Mouse (Mus musculus) forebrain, embryonic 13.5 days (tissue): ENCODE data around the gene Pcyox1. TPM values are rescaled to one million over a fixed set of nuclear protein-coding genes. Genes with fewer than 3 reads are reported as not detected.
"Not testable (repeated sequence)": the region's sequence is repeated elsewhere in the genome, so short reads cannot be mapped to it uniquely, and the experiment has no call there.

ENCODE experiments used
- ATAC-seq: fragments of 200-750 bp; cut with Nextera tagmentation; 2 replicates; pipeline ENCODE4 v1.8.0; 2017
- H3K27ac ChIP-seq: fragments of 300-500 bp; sonication (generic); 2 replicates; pipeline ENCODE4 v1.5.1; 2015; ENCODE audit warnings: inconsistent platforms, mild to moderate bottlenecking, moderate library complexity
- H3K27me3 ChIP-seq: fragments of 300-500 bp; sonication (generic); 2 replicates; pipeline ENCODE4 v1.6.1; 2015; ENCODE audit warnings: mild to moderate bottlenecking, inconsistent platforms
- H3K36me3 ChIP-seq: fragments of 300-500 bp; sonication (generic); 2 replicates; pipeline ENCODE4 v1.6.1; 2015; ENCODE audit warnings: mild to moderate bottlenecking, inconsistent platforms; ENCODE audit not compliant: poor library complexity, severe bottlenecking
- H3K4me1 ChIP-seq: fragments of 300-500 bp; sonication (generic); 2 replicates; pipeline ENCODE4 v1.6.1; 2015; ENCODE audit warnings: inconsistent platforms
- H3K4me2 ChIP-seq: fragments of 300-500 bp; sonication (generic); 2 replicates; pipeline ENCODE4 v1.6.1; 2015; ENCODE audit warnings: inconsistent platforms, mild to moderate bottlenecking, moderate library complexity
- H3K4me3 ChIP-seq: fragments of 300-500 bp; sonication (generic); 2 replicates; pipeline ENCODE4 v1.5.1; 2015; ENCODE audit warnings: mild to moderate bottlenecking, inconsistent platforms
- H3K9ac ChIP-seq: fragments of 300-500 bp; sonication (generic); 2 replicates; pipeline ENCODE4 v1.6.1; 2015; ENCODE audit warnings: mild to moderate bottlenecking, inconsistent platforms
- H3K9me3 ChIP-seq: fragments of 300-500 bp; sonication (generic); replicated peaks from 2 replicates; pipeline ENCODE4 v1.6.1; 2016; ENCODE audit warnings: inconsistent platforms
- WGBS: fragments of 180-500 bp; shearing (Covaris S2); methylation state at CpG from one replicate; pipeline ENCODE4 v1.1.7; 2015; 5-methylcytosine and 5-hydroxymethylcytosine counted together
- polyA plus RNA-seq: library from polyadenylated mRNA; unstranded; fragments of >200 nt; fragmentation: Nextera tagmentation; extraction: Ambion mirVana; gene quantifications from 2 replicates; pipeline ENCODE4 v1.2.1, GENCODE M21; 2015

The Pcyox1 gene
- polyA plus RNA-seq, 1 experiment from 2014 or later, result 97.5 TPM

DNA sequence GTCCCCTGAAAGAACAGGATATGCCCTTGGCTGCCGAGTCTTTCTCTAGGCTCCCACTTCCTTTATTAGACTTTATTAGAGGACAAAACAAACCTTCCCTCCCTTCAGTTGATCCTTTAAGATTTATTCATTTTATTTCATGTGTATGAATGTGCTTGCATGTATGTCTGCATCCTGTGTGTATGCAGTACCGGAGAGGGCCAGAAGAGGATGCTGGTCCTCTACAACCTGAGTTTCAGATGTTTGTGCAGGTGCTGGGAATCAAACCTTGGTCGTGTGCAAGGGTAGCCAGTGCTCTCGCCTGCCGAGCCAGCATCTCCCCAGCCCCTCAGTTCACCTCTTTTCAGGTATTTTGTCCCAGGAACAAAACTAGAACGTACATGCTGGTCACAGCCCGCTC is 35.6 kb downstream of the Pcyox1 start:
- ATAC-seq, result no peak
- Histone ChIP-seq H3K36me3 (no peaks in the 10 kb centered on the region), H3K4me1 (peaks cover 9% of the 10 kb centered on the region), H3K4me3 (no peak overlapping the region), H3K27me3 (no peaks in the 10 kb centered on the region), H3K27ac (no peak overlapping the region), H3K4me2 (no peak overlapping the region), H3K9ac (no peak overlapping the region), H3K9me3 (no peaks in the 10 kb centered on the region)
- 88% methylated on average over 7 of the region's 7 CpGs for WGBS

GRCm38 (mm10) chr6:86360691-86361090 is 36.3 kb downstream of the Pcyox1 start:
- Histone ChIP-seq H3K9ac (no peak overlapping the region), H3K9me3 (no peaks in the 10 kb centered on the region), H3K4me3 (no peak overlapping the region), H3K27ac (no peak overlapping the region), H3K4me1 (0 out of 2 replicates have a peak, but pooled peaks cover 3% of the 10 kb centered on the region), H3K4me2 (no peak overlapping the region), H3K27me3 (no peaks in the 10 kb centered on the region), H3K36me3 (no peaks in the 10 kb centered on the region)
- WGBS, result 74% methylated on average over 7 of the region's 7 CpGs
- ATAC-seq, result no peak

GRCm38 (mm10) chr6:86356956-86357355 is 40.0 kb downstream of the Pcyox1 start:
- Histone ChIP-seq H3K9ac (no peak overlapping the region), H3K27ac (no peak overlapping the region), H3K9me3 (no peaks in the 10 kb centered on the region), H3K36me3 (no peaks in the 10 kb centered on the region), H3K4me3 (no peak overlapping the region), H3K4me1 (no peaks in the 10 kb centered on the region), H3K4me2 (no peak overlapping the region), H3K27me3 (no peaks in the 10 kb centered on the region)
- ATAC-seq, result no peak
- 86% methylated on average over 9 of the region's 9 CpGs for WGBS

DNA sequence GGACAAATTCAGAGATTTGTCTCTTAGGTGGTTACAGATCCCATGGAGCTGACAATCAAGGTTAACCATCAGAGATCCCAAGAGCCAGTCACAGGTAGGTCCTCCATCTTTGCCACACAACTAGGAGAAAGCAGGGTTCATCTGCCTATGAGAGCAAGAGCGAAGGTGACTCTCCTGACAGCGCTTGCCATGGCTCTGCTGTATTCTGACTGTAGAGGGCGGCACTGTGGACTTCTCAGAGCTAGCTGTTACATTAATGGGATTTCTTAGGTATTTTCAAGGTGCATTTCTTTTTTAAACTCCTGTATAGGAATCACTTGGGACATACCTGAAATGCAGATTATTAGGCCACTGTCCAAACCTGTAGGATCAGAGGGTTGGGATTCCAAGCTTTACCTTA is 42.0 kb downstream of the Pcyox1 start:
- Histone ChIP-seq H3K27ac (no peak overlapping the region), H3K9ac (no peak overlapping the region), H3K27me3 (no peaks in the 10 kb centered on the region), H3K4me1 (no peaks in the 10 kb centered on the region), H3K4me2 (no peak overlapping the region), H3K9me3 (no peaks in the 10 kb centered on the region), H3K36me3 (no peaks in the 10 kb centered on the region), H3K4me3 (no peak overlapping the region)
- no peak for ATAC-seq
- WGBS, result 67% methylated on average over 3 of the region's 3 CpGs

- ATAC-seq, result no peak
- H3K36me3 ChIP-seq, result no peaks in the 10 kb centered on the region
- H3K27ac ChIP-seq, result no peak overlapping the region
- no peaks in the 10 kb centered on the region for H3K9me3 ChIP-seq
- H3K4me3 ChIP-seq, result no peak overlapping the region
- H3K4me2 ChIP-seq, result no peak overlapping the region
- WGBS, result 53% methylated on average over 7 of the region's 7 CpGs
- no peaks in the 10 kb centered on the region for H3K4me1 ChIP-seq
- H3K9ac ChIP-seq, result no peak overlapping the region
- no peaks in the 10 kb centered on the region for H3K27me3 ChIP-seq
These were observed 47.7 kb downstream of the Pcyox1 start for GRCm38 (mm10) chr6:86349257-86349656.

GRCm38 (mm10) chr6:86346063-86346462 is 50.9 kb downstream of the Pcyox1 start:
- H3K27me3 ChIP-seq, result no peaks in the 10 kb centered on the region
- H3K9me3 ChIP-seq, result no peaks in the 10 kb centered on the region
- ATAC-seq, result no peak
- no peak overlapping the region for H3K9ac ChIP-seq
- no peak overlapping the region for H3K4me2 ChIP-seq
- no peaks in the 10 kb centered on the region for H3K36me3 ChIP-seq
- H3K4me3 ChIP-seq, result no peak overlapping the region
- H3K27ac ChIP-seq, result no peak overlapping the region
- 70% methylated on average over 2 of the region's 2 CpGs for WGBS
- H3K4me1 ChIP-seq, result 0 out of 2 replicates have a peak, but pooled peaks cover 6% of the 10 kb centered on the region

DNA sequence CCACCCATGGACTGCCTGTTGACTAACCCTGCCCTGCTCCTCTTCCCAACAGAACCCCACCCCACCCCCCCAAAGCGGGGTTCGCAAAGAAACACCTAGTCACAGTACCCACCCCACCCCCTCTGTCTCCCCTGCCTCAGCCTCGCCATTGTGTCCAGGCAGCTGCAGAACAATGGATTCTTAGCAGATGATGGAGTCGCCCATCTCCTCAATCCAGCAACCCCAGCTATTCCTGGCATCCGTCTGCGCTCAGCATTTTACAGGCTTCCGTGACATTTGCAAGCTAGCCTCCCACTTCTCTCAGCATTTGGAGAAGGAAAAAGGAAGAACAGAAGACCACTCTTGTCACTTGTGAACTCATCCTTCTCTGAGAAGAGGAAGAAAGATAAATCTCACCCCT is 53.3 kb downstream of the Pcyox1 start:
- H3K4me2 ChIP-seq, result peak overlapping the region; percentile 25; the same call in 1 of the 2 replicates
- no peaks in the 10 kb centered on the region for H3K27me3 ChIP-seq
- no peaks in the 10 kb centered on the region for H3K36me3 ChIP-seq
- no peak overlapping the region; the same call in 1 of the 2 replicates for H3K4me3 ChIP-seq
- H3K9me3 ChIP-seq, result no peaks in the 10 kb centered on the region
- no peak overlapping the region for H3K27ac ChIP-seq
- no peak overlapping the region for H3K9ac ChIP-seq
- 12% methylated on average over 7 of the region's 7 CpGs for WGBS
- no peak for ATAC-seq
- 0 out of 2 replicates have a peak, but pooled peaks cover 6% of the 10 kb centered on the region for H3K4me1 ChIP-seq

DNA sequence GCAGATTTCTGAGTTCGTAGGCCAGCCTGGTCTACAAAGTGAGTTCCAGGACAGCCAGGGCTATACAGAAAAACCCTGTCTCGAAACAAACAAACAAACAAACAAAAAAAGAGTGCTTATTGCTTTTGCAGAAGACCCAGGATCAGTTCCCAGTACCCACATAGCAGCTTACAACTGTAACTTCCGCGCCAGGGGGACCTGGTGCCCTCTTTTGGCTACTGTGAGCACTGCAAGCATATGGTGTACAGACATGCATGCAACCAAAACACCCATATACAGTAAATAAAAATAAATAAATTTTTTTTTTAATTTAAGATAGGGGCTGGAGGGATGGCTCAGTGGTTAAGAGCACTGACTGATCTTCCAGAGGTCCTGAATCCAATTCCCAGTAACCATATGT is 60.6 kb downstream of the Pcyox1 start:
- not testable (repeated sequence) for H3K27ac ChIP-seq, H3K4me3 ChIP-seq, H3K9ac ChIP-seq, H3K4me1 ChIP-seq, H3K27me3 ChIP-seq, ATAC-seq, H3K9me3 ChIP-seq, H3K36me3 ChIP-seq, H3K4me2 ChIP-seq
- 90% methylated on average over 4 of the region's 4 CpGs for WGBS

Other genes with a start within 250 kb of the Pcyox1 start
- 3.5 and 4.6 TPM in 2 replicates for gene Tgfa, start 201.9 kb downstream of the Pcyox1 start, polyA plus RNA-seq
- gene Fam136a, start 31.5 kb downstream of the Pcyox1 start, polyA plus RNA-seq, result 128 and 142 TPM in 2 replicates
- gene Snrpg, start 25.9 kb downstream of the Pcyox1 start, polyA plus RNA-seq, result 791 and 827 TPM in 2 replicates
- gene Tia1, start 7.1 kb upstream of the Pcyox1 start, polyA plus RNA-seq, result 354 and 375 TPM in 2 replicates
- gene Gm44790, start 29.5 kb upstream of the Pcyox1 start, polyA plus RNA-seq, result 0.35 and 0.43 TPM in 2 replicates
- 32.0 and 34.1 TPM in 2 replicates for gene C87436, start 41.2 kb upstream of the Pcyox1 start, polyA plus RNA-seq
- 204 and 245 TPM in 2 replicates for gene Pcbp1, start 129.2 kb upstream of the Pcyox1 start, polyA plus RNA-seq
- gene Asprv1, start 231.0 kb upstream of the Pcyox1 start, polyA plus RNA-seq, result 0.45 and 0.67 TPM in 2 replicates